Mouse (Mus musculus) cortical plate, adult 2 months (tissue): ENCODE measurements around the gene Cdpf1. TPM values are rescaled to one million over a fixed set of nuclear protein-coding genes. Genes with fewer than 3 reads are reported as not detected.
"Not testable (repeated sequence)": the region's sequence is repeated elsewhere in the genome, so short reads cannot be mapped to it uniquely, and the experiment has no call there.

Experiments
- H3K27ac ChIP-seq: fragments of 200-500 bp; 2 replicates; pipeline ENCODE4 v1.5.1; 2012; ENCODE audit warnings: low read length, control low read depth, inconsistent platforms; ENCODE audit not compliant: insufficient read depth
- H3K4me1 ChIP-seq: fragments of 200-500 bp; 2 replicates; pipeline ENCODE4 v1.6.1; 2011; ENCODE audit warnings: low read length; ENCODE audit not compliant: control insufficient read depth, insufficient read depth
- H3K4me3 ChIP-seq: fragments of 200-500 bp; 2 replicates; pipeline ENCODE4 v1.5.1; 2011; ENCODE audit warnings: mild to moderate bottlenecking, low read length, control low read depth; ENCODE audit not compliant: insufficient read depth
- CTCF ChIP-seq: fragments of 200-500 bp; IDR thresholded peaks from 2 replicates; pipeline ENCODE4 v1.5.1; 2011; ENCODE audit warnings: mild to moderate bottlenecking, control low read depth, low read length; ENCODE audit not compliant: insufficient read depth; ENCODE audit errors: extremely low read depth
- POLR2A ChIP-seq: fragments of 200-500 bp; IDR thresholded peaks from 2 replicates; pipeline ENCODE4 v1.6.1; 2011; ENCODE audit warnings: mild to moderate bottlenecking, low read length, control low read depth; ENCODE audit not compliant: insufficient read depth; ENCODE audit errors: extremely low read depth
- polyA plus RNA-seq: library from polyadenylated mRNA; depleted of rRNA; stranded (reverse); fragments of >200 nt; gene quantifications from 2 replicates; pipeline ENCODE4 v1.2.3, GENCODE M21; 2012

Gene Cdpf1
- polyA plus RNA-seq, 1 experiment, result 27.2 TPM

DNA sequence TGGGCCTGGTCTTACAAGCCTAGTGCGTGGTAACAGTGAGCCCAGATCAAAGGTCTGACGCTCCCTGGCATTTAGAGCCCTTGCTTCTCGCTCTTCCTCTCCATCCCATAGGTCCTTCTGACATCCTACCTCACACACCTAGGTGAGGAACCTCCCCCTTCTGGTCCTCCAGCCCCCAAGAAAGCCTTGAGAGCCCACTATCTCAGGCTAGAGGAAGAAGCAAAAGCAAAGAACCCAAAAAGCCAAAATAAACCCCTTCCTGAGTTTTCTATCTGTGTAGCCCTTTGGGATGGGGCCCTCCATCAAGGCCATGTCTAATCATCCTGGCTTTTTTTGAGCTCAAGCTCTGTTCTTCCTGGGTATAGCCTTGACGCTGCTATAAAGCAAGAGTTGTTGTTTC lies 23.4 kb downstream of the Cdpf1 start:
- no peak overlapping the region for H3K4me3 ChIP-seq
- no peaks in the 10 kb centered on the region for H3K4me1 ChIP-seq
- no peak overlapping the region for H3K27ac ChIP-seq
- no peak for TF ChIP-seq CTCF
- TF ChIP-seq POLR2A, result no peak

GRCm38 (mm10) chr15:85787482-85787881 lies 24.0 kb downstream of the Cdpf1 start:
- TF ChIP-seq POLR2A, result no peak
- TF ChIP-seq CTCF, result no peak
- Histone ChIP-seq H3K4me3 (no peak overlapping the region), H3K4me1 (no peaks in the 10 kb centered on the region), H3K27ac (no peak overlapping the region)

DNA sequence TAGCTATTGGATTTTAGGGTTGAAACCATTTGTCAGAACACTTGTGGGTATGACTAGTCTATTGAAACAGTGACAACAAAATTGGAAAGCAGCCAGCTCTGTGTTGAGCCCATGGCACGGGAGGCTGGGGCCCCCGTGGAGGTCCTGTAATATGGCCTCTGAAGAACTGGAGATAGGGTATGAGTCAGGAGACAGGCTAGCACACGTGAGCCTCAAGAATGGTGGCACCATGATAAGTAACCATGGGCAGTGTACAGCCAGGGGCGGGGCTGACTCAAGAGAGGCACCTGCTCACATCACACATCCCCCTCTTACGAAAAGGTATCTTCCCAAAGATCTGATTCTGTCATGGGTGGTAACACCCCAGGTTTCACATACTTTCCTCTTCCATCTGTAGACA lies 24.8 kb downstream of the Cdpf1 start:
- Histone ChIP-seq H3K27ac (no peak overlapping the region), H3K4me3 (no peak overlapping the region), H3K4me1 (no peaks in the 10 kb centered on the region)
- TF ChIP-seq CTCF, result no peak
- TF ChIP-seq POLR2A, result no peak

GRCm38 (mm10) chr15:85784341-85784740 lies 27.2 kb downstream of the Cdpf1 start:
- TF ChIP-seq CTCF (no peak), POLR2A (no peak)

GRCm38 (mm10) chr15:85783146-85783545 lies 28.4 kb downstream of the Cdpf1 start:
- no peak overlapping the region for H3K27ac ChIP-seq
- TF ChIP-seq POLR2A (no peak), CTCF (no peak)

More at GRCm38 (mm10) chr15:85784341-85784740, 27.2 kb downstream of the Cdpf1 start:
- Histone ChIP-seq H3K27ac (no peak overlapping the region), H3K4me3 (no peak overlapping the region), H3K4me1 (no peaks in the 10 kb centered on the region)

GRCm38 (mm10) chr15:85778891-85779290 lies 32.6 kb downstream of the Cdpf1 start:
- not testable (repeated sequence) for H3K27ac ChIP-seq, H3K4me1 ChIP-seq, H3K4me3 ChIP-seq

More at GRCm38 (mm10) chr15:85783146-85783545, 28.4 kb downstream of the Cdpf1 start:
- no peak overlapping the region for H3K4me3 ChIP-seq
- H3K4me1 ChIP-seq, result no peaks in the 10 kb centered on the region

DNA sequence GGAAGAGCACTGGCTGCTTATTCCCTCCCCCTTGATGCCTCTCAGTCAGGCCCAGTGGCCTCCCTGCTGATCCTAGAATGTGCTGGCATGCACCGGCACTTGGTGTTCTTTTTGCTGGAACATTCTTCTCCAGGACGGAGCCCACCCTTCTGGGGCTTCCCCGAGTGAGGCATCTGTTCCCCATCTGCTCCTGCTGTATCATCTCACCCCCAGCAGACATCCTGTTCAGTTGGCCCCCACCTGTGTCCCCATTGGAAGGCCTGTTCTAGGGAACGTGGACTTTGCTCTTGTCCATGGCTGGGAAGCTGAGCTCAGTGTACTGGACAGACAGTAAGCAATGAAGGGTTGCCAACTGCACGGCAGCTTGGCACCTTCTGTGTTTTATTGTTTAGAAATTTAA lies 34.7 kb downstream of the Cdpf1 start:
- TF ChIP-seq POLR2A (no peak), CTCF (no peak)
- Histone ChIP-seq H3K27ac (no peak overlapping the region), H3K4me3 (no peak overlapping the region), H3K4me1 (no peaks in the 10 kb centered on the region)

GRCm38 (mm10) chr15:85776241-85776640 lies 35.3 kb downstream of the Cdpf1 start:
- TF ChIP-seq POLR2A, result no peak
- TF ChIP-seq CTCF, result no peak
- no peak overlapping the region for H3K27ac ChIP-seq
- H3K4me1 ChIP-seq, result no peaks in the 10 kb centered on the region
- H3K4me3 ChIP-seq, result no peak overlapping the region

GRCm38 (mm10) chr15:85775001-85775400 lies 36.5 kb downstream of the Cdpf1 start:
- Histone ChIP-seq H3K4me3 (no peak overlapping the region), H3K27ac (no peak overlapping the region), H3K4me1 (no peaks in the 10 kb centered on the region)
- TF ChIP-seq POLR2A (no peak), CTCF (no peak)

- no peak for TF ChIP-seq POLR2A
- TF ChIP-seq CTCF, result no peak
- Histone ChIP-seq H3K4me3 (no peak overlapping the region), H3K4me1 (no peaks in the 10 kb centered on the region), H3K27ac (no peak overlapping the region)
Measured at GRCm38 (mm10) chr15:85774419-85774818, 37.1 kb downstream of the Cdpf1 start.

- no peak overlapping the region for H3K4me3 ChIP-seq
- no peak overlapping the region for H3K27ac ChIP-seq
- TF ChIP-seq POLR2A (no peak), CTCF (no peak)
- no peaks in the 10 kb centered on the region for H3K4me1 ChIP-seq
Measured at GRCm38 (mm10) chr15:85772146-85772740, 39.3 kb downstream of the Cdpf1 start.
